Mouse (Mus musculus) intestine, postnatal 0 days (tissue): ENCODE measurements around the gene Serpinb11. TPM values are rescaled to one million over a fixed set of nuclear protein-coding genes. Genes with fewer than 3 reads are reported as not detected.

Experiments
- ATAC-seq: fragments of 200-750 bp; cut with Nextera tagmentation; 2 replicates; pipeline ENCODE4 v1.8.0; 2017; ENCODE audit warnings: mild to moderate bottlenecking, moderate TSS enrichment, moderate library complexity
- H3K27ac ChIP-seq: fragments of 300-500 bp; sonication (generic); 2 replicates; pipeline ENCODE4 v1.5.1; 2014; ENCODE audit warnings: mild to moderate bottlenecking, low read depth, low read length, moderate library complexity
- H3K27me3 ChIP-seq: fragments of 300-500 bp; sonication (generic); replicated peaks from 2 replicates; pipeline ENCODE4 v1.6.1; 2014; ENCODE audit warnings: low read length, mixed read lengths; ENCODE audit not compliant: control insufficient read depth, insufficient read depth
- H3K36me3 ChIP-seq: fragments of 300-500 bp; sonication (generic); 2 replicates; pipeline ENCODE4 v1.6.1; 2014; ENCODE audit warnings: mild to moderate bottlenecking, moderate library complexity; ENCODE audit not compliant: control insufficient read depth, insufficient read depth
- H3K4me1 ChIP-seq: fragments of 300-500 bp; sonication (generic); replicated peaks from 2 replicates; pipeline ENCODE4 v1.6.1; 2014; ENCODE audit warnings: antibody characterized with exemption, low read length, mixed read lengths; ENCODE audit not compliant: control insufficient read depth, insufficient read depth
- H3K4me2 ChIP-seq: fragments of 300-500 bp; sonication (generic); replicated peaks from 2 replicates; pipeline ENCODE4 v1.6.1; 2014; ENCODE audit warnings: low read depth, mild to moderate bottlenecking, moderate library complexity
- H3K4me3 ChIP-seq: fragments of 300-500 bp; sonication (generic); 2 replicates; pipeline ENCODE4 v1.5.1; 2014; ENCODE audit warnings: low read depth, low read length
- H3K9ac ChIP-seq: fragments of 300-500 bp; sonication (generic); 2 replicates; pipeline ENCODE4 v1.6.1; 2014; ENCODE audit warnings: mild to moderate bottlenecking, low read depth, low read length
- H3K9me3 ChIP-seq: fragments of 300-500 bp; sonication (generic); 2 replicates; pipeline ENCODE4 v1.6.1; 2016; ENCODE audit warnings: mixed run types; ENCODE audit not compliant: control insufficient read depth
- CTCF ChIP-seq: sonication (generic); IDR thresholded peaks from 2 replicates; pipeline ENCODE4 v1.5.1; 2016; ENCODE audit warnings: low read depth, mild to moderate bottlenecking, control low read depth, antibody characterized with exemption, moderate library complexity
- WGBS: fragments of 180-500 bp; shearing (Covaris S2); extraction: QIAGEN DNeasy Blood & Tissue Kit; methylation state at CpG from one replicate; pipeline ENCODE4 v1.1.7; 2014; 5-methylcytosine and 5-hydroxymethylcytosine counted together
- polyA plus RNA-seq: library from polyadenylated mRNA; unstranded; fragments of >200 nt; fragmentation: Nextera tagmentation; extraction: Ambion mirVana; gene quantifications from 2 replicates; pipeline ENCODE4 v1.2.1, GENCODE M21; 2015

Serpinb11 gene
- polyA plus RNA-seq, 1 experiment from 2014 or later, result not detected

DNA sequence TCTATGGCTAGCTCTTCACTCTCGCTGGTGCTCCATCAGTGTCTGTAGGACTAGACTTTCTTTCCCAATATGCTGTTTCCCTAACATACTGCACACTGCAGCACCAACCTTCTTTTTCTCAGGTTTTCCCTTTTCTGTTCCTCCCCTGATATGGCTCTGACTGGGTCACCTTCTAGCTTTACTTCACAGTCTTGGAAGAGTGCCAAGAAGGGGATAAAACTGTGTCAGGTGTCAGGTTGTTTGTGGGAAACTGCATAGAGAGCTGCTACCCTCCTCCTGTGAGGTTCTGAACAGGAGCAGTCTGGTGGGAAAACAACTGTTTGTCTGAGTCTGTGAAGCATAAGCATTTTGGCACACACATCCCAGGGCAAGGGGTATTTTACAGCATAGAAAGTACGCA lies 7.9 kb downstream of the Serpinb11 start:
- no peaks in the 10 kb centered on the region for H3K27me3 ChIP-seq

DNA sequence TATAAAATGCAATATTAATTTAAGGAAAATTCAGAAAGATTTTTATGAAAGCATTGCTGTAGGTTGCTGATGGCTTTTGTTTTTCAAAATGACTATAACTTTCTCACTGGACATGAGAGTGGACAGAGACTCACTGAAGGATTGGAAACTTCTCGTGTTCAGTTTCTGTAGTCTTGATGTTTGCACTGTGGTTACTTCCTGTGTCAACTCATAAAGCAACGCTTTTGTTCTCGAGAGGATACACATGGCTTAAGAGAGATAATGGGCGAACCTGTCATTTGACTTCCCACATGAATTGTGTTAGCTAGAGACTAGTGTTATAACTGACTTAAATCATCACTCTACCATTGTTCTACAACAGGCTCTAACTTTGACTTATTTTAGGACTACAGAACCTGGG lies 16.0 kb downstream of the Serpinb11 start:
- no peak for ATAC-seq
- Histone ChIP-seq H3K9ac (no peak overlapping the region), H3K27ac (no peak overlapping the region), H3K36me3 (no peaks in the 10 kb centered on the region), H3K27me3 (no peaks in the 10 kb centered on the region), H3K9me3 (no peaks in the 10 kb centered on the region), H3K4me1 (no peaks in the 10 kb centered on the region), H3K4me2 (no peak overlapping the region), H3K4me3 (no peak overlapping the region)
- 54% methylated on average over 4 of the region's 4 CpGs for WGBS
- TF ChIP-seq CTCF, result no peak

More for the DNA sequence above, 7.9 kb downstream of the Serpinb11 start:
- no peaks in the 10 kb centered on the region for H3K36me3 ChIP-seq
- H3K4me2 ChIP-seq, result no peak overlapping the region
- no peaks in the 10 kb centered on the region for H3K4me1 ChIP-seq
- TF ChIP-seq CTCF, result no peak
- 81% methylated on average over 2 of the region's 2 CpGs for WGBS
- no peaks in the 10 kb centered on the region for H3K9me3 ChIP-seq
- no peak overlapping the region for H3K27ac ChIP-seq
- no peak overlapping the region for H3K4me3 ChIP-seq
- no peak overlapping the region for H3K9ac ChIP-seq
- ATAC-seq, result no peak

DNA sequence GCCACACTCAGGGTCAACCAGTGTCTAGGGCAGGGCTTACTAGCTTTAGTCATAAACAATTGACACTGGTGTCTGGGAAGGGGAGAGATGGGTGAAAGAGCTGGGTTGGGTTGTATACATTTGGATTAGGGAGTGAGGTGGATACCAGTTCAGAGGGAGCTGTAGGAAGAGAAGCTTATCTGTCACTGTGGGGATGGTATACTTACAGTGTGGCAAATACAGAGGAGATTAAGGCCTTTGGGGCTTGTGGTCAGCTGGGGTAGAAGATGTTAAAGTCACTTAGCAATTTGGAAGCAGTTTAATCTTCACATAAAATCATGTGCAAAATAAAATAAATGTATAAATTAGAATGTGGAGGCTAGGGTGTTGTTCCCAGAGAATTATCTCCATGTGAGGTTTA lies 17.4 kb downstream of the Serpinb11 start:
- Histone ChIP-seq H3K4me3 (no peak overlapping the region), H3K27ac (no peak overlapping the region), H3K4me1 (no peaks in the 10 kb centered on the region), H3K36me3 (no peaks in the 10 kb centered on the region), H3K9ac (no peak overlapping the region), H3K27me3 (no peaks in the 10 kb centered on the region), H3K9me3 (no peaks in the 10 kb centered on the region), H3K4me2 (no peak overlapping the region)
- no peak for ATAC-seq
- TF ChIP-seq CTCF, result no peak

DNA sequence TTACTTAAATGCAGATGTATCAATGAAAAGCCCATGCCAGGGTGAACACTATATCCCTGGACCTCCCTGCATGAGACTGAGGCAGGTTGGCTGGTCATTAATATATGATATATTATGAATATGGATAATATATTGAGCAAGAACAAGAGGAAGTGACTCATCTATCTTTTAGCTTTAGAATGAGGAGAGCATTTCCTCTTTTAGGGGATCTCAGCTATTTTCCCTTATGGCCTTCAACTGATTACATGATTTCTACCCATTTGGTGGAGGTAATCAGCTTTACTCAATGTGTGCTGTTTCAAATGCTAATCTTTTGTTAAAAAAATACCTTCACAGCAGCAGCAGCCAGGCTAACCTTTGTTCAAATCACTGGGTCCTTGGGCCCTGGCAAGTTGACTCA lies 20.5 kb downstream of the Serpinb11 start:
- H3K9ac ChIP-seq, result no peak overlapping the region
- H3K27ac ChIP-seq, result no peak overlapping the region
- H3K4me1 ChIP-seq, result no peaks in the 10 kb centered on the region
- no peaks in the 10 kb centered on the region for H3K27me3 ChIP-seq
- H3K9me3 ChIP-seq, result no peaks in the 10 kb centered on the region
- no peak overlapping the region for H3K4me2 ChIP-seq
- no peak for ATAC-seq
- no peak overlapping the region for H3K4me3 ChIP-seq
- H3K36me3 ChIP-seq, result no peaks in the 10 kb centered on the region
- no peak for TF ChIP-seq CTCF

DNA sequence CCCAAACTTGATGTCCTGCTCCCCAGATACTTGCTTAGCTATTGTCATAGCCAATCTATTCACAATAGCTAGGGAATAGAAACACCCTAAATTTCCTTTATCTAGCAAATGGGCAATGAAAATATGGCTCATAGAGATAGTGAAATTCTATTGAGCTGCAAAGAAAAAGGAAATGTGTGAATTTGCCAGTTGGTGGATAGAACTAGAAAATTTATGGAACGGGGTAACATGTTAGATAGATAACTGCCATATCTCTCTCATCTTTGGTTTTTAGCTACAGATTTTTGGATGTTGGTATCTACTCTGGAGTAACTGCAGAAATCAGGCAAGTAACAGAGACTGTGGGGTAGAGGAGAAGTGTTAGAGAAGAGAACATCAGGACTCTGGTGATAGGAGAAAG lies 21.4 kb downstream of the Serpinb11 start:
- H3K36me3 ChIP-seq, result no peaks in the 10 kb centered on the region
- H3K9me3 ChIP-seq, result no peaks in the 10 kb centered on the region
- TF ChIP-seq CTCF, result no peak
- 98% methylated on average over 1 of the region's 1 CpGs for WGBS
- no peak overlapping the region for H3K4me3 ChIP-seq
- no peaks in the 10 kb centered on the region for H3K4me1 ChIP-seq
- ATAC-seq, result no peak
- H3K27me3 ChIP-seq, result no peaks in the 10 kb centered on the region
- H3K9ac ChIP-seq, result no peak overlapping the region
- no peak overlapping the region for H3K27ac ChIP-seq
- H3K4me2 ChIP-seq, result no peak overlapping the region

DNA sequence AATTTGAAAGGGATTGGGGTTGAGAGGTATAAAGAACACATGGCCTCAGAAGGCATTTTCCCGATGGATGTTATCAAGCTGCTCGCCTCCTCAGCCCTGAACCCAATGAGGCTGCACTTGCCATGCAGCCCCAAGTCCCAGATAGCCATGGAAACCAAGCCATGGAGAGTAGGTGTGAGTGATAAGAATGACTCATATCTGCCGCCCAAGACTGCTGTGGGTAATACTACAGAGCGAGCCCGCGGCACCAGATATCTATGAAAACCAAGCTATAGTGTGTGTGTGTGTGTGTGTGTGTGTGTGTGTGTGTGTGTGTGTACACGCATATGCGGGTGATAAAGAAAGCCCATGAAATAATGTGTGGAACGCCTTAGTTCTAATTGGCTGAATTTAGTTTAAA lies 23.5 kb downstream of the Serpinb11 start:
- Histone ChIP-seq H3K36me3 (no peaks in the 10 kb centered on the region), H3K27ac (no peak overlapping the region), H3K27me3 (no peaks in the 10 kb centered on the region), H3K4me2 (no peak overlapping the region), H3K4me1 (no peaks in the 10 kb centered on the region), H3K9ac (no peak overlapping the region), H3K9me3 (no peaks in the 10 kb centered on the region), H3K4me3 (no peak overlapping the region)
- 90% methylated on average over 9 of the region's 9 CpGs for WGBS
- no peak for ATAC-seq
- no peak for TF ChIP-seq CTCF

DNA sequence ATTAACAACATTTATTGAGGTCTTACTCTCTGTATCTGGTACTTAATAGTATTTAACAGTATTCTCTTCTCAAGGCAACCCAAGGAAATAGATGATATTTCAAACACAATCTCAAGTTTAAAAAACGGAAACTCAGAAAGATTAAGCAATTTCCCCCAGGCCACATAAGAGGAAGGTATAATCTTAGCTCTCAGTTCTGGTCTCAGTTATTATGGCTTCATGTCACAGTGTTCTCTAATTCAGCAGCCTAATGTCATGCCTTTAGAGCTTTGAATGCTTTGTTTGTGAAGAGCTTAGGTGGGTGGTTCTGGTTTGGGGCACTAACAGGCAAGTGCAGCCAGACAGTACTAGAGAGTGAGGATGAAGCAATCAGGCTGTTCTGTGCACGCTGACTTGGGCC lies 28.8 kb downstream of the Serpinb11 start:
- WGBS, result 77% methylated on average over 2 of the region's 2 CpGs
- H3K4me1 ChIP-seq, result no peaks in the 10 kb centered on the region
- ATAC-seq, result no peak
- TF ChIP-seq CTCF, result no peak
- no peak overlapping the region for H3K9ac ChIP-seq
- H3K36me3 ChIP-seq, result no peaks in the 10 kb centered on the region
- H3K4me2 ChIP-seq, result no peak overlapping the region
- H3K27ac ChIP-seq, result no peak overlapping the region
- no peak overlapping the region for H3K4me3 ChIP-seq
- H3K9me3 ChIP-seq, result no peaks in the 10 kb centered on the region
- no peaks in the 10 kb centered on the region for H3K27me3 ChIP-seq
